Mouse (Mus musculus) CH12.LX (cell line): Measurements from ENCODE around the gene Gal3st4. TPM values are rescaled to one million over a fixed set of nuclear protein-coding genes. Genes with fewer than 3 reads are reported as not detected.
A peak's percentile ranks its signal among the peaks of the same experiment; 100 is the strongest.

Experiments
- DNase-seq: peaks from one replicate; pipeline ENCODE4 v3.0.0-alpha.2; 2013; ENCODE audit errors: extremely low read depth
- H3K27ac ChIP-seq: 2 replicates; pipeline ENCODE4 v1.5.1; 2012; ENCODE audit warnings: low read depth, mild to moderate bottlenecking, control low read depth, moderate library complexity; ENCODE audit not compliant: insufficient read depth
- H3K27me3 ChIP-seq: replicated peaks from 2 replicates; pipeline ENCODE3; 2012; ENCODE audit warnings: inconsistent platforms
- H3K36me3 ChIP-seq, 2 experiments: replicated peaks in 1 of 2; 2 replicates each; pipeline versions ENCODE3 to v1.6.1; 2012; ENCODE audit warnings: inconsistent platforms in 1 of 2, low read length in 1 of 2, mild to moderate bottlenecking in 1 of 2, mixed read lengths in 1 of 2, moderate library complexity in 1 of 2; ENCODE audit not compliant: control insufficient read depth in 1 of 2, insufficient read depth in 1 of 2
- H3K4me1 ChIP-seq, 2 experiments: 2 replicates each; pipeline ENCODE4 v1.6.1; 2012; ENCODE audit warnings: inconsistent platforms in 1 of 2, moderate library complexity in 1 of 2; ENCODE audit not compliant: insufficient read depth in 2 of 2, control insufficient read depth in 1 of 2
- H3K4me2 ChIP-seq: 2 replicates; pipeline ENCODE4 v1.6.1; 2012; ENCODE audit warnings: low read depth, mild to moderate bottlenecking, control low read depth; ENCODE audit not compliant: poor library complexity, insufficient read depth, severe bottlenecking
- H3K4me3 ChIP-seq, 3 experiments: fragments of 150-350 bp in 1 of 3; sonication (generic) in 1 of 3; replicated peaks in 1 of 3; 2 replicates each; pipeline versions ENCODE3 to v1.5.1; 2011 to 2012; ENCODE audit warnings: low read depth in 2 of 3, low read length in 2 of 3, mild to moderate bottlenecking in 2 of 3, moderate library complexity in 2 of 3, control low read depth in 1 of 3, improper control_type of control experiment in 1 of 3, inconsistent platforms in 1 of 3, mixed read lengths in 1 of 3; ENCODE audit not compliant: poor library complexity in 1 of 3
- H3K79me2 ChIP-seq: replicated peaks from 2 replicates; pipeline ENCODE4 v1.6.1; 2012; ENCODE audit warnings: mild to moderate bottlenecking, moderate library complexity; ENCODE audit not compliant: control insufficient read depth, poor library complexity, insufficient read depth, severe bottlenecking; ENCODE audit errors: extremely low read depth
- H3K9ac ChIP-seq: 2 replicates; pipeline ENCODE4 v1.6.1; 2012; ENCODE audit warnings: low read depth, mild to moderate bottlenecking, control low read depth, moderate library complexity; ENCODE audit not compliant: insufficient read depth
- H3K9me3 ChIP-seq: replicated peaks from 2 replicates; pipeline ENCODE3; 2012; ENCODE audit warnings: low read length, inconsistent platforms, mixed read lengths
- BHLHE40 ChIP-seq: IDR thresholded peaks from 2 replicates; pipeline ENCODE4 v1.6.1; 2011; ENCODE audit warnings: mild to moderate bottlenecking, low read depth, low read length, improper control_type of control experiment
- CHD1 ChIP-seq: IDR thresholded peaks from 2 replicates; pipeline ENCODE4 v1.6.1; 2012; ENCODE audit warnings: low read depth, low read length, improper control_type of control experiment, inconsistent platforms
- CTCF ChIP-seq, 2 experiments: IDR thresholded peaks in 1 of 2; conservative IDR thresholded peaks in 1 of 2; 2 replicates each; pipeline ENCODE4 v1.5.1; 2011 to 2012; ENCODE audit warnings: low read depth in 2 of 2, low read length in 2 of 2, improper control_type of control experiment in 1 of 2, inconsistent platforms in 1 of 2, mild to moderate bottlenecking in 1 of 2, moderate library complexity in 1 of 2
- ELF1 ChIP-seq: IDR thresholded peaks from 2 replicates; pipeline ENCODE4 v1.6.1; 2014; ENCODE audit warnings: low read depth, mild to moderate bottlenecking, inconsistent platforms, low read length, improper control_type of control experiment
- EP300 ChIP-seq: IDR thresholded peaks from 2 replicates; pipeline ENCODE4 v1.6.1; 2011; ENCODE audit warnings: low read length, improper control_type of control experiment
- GABPA ChIP-seq: IDR thresholded peaks from 2 replicates; pipeline ENCODE4 v1.6.1; 2012; ENCODE audit warnings: low read depth, low read length, improper control_type of control experiment, inconsistent platforms; ENCODE audit not compliant: insufficient replicate concordance
- IRF4 ChIP-seq: IDR thresholded peaks from 2 replicates; pipeline ENCODE4 v1.6.1; 2014; ENCODE audit warnings: low read depth, mild to moderate bottlenecking, inconsistent platforms, low read length, improper control_type of control experiment
- JUN ChIP-seq: IDR thresholded peaks from 2 replicates; pipeline ENCODE4 v1.6.1; 2011; ENCODE audit warnings: low read depth, mild to moderate bottlenecking, low read length, improper control_type of control experiment, moderate library complexity; ENCODE audit not compliant: insufficient read depth
- MAFK ChIP-seq: IDR thresholded peaks from 2 replicates; pipeline ENCODE4 v1.6.1; 2011; ENCODE audit warnings: low read length, improper control_type of control experiment; ENCODE audit not compliant: insufficient replicate concordance
- MAZ ChIP-seq: IDR thresholded peaks from 2 replicates; pipeline ENCODE4 v1.6.1; 2012; ENCODE audit warnings: low read depth, mild to moderate bottlenecking, inconsistent platforms, low read length, improper control_type of control experiment, moderate library complexity
- MYC ChIP-seq: IDR thresholded peaks from 2 replicates; pipeline ENCODE4 v1.6.1; 2011; ENCODE audit warnings: low read depth, mild to moderate bottlenecking, improper control_type of control experiment, low read length
- NRF1 ChIP-seq: IDR thresholded peaks from 2 replicates; pipeline ENCODE4 v1.6.1; 2014; ENCODE audit warnings: low read depth, mild to moderate bottlenecking, inconsistent platforms, low read length, improper control_type of control experiment, moderate library complexity
- PAX5 ChIP-seq: IDR thresholded peaks from 2 replicates; pipeline ENCODE4 v1.6.1; 2012; ENCODE audit warnings: low read length, inconsistent platforms, mixed read lengths
- POLR2A ChIP-seq: IDR thresholded peaks from 2 replicates; pipeline ENCODE4 v1.6.1; 2011; ENCODE audit warnings: low read depth, mild to moderate bottlenecking, improper control_type of control experiment, low read length
- POLR2AphosphoS2 ChIP-seq: IDR thresholded peaks from 2 replicates; pipeline ENCODE4 v1.6.1; 2011; ENCODE audit warnings: low read depth, low read length, improper control_type of control experiment
- RAD21 ChIP-seq: IDR thresholded peaks from 2 replicates; pipeline ENCODE4 v1.6.1; 2011; ENCODE audit warnings: low read depth, mild to moderate bottlenecking, low read length, improper control_type of control experiment, moderate library complexity
- SMC3 ChIP-seq: IDR thresholded peaks from 2 replicates; pipeline ENCODE4 v1.6.1; 2011; ENCODE audit warnings: low read depth, low read length, improper control_type of control experiment
- TBP ChIP-seq: conservative IDR thresholded peaks from 2 replicates; pipeline ENCODE4 v1.6.1; 2011; ENCODE audit warnings: low read depth, low read length, improper control_type of control experiment
- UBTF ChIP-seq: IDR thresholded peaks from 2 replicates; pipeline ENCODE4 v1.6.1; 2012; ENCODE audit warnings: low read depth, mild to moderate bottlenecking, inconsistent platforms, low read length, improper control_type of control experiment, moderate library complexity
- USF1 ChIP-seq: IDR thresholded peaks from 2 replicates; pipeline ENCODE4 v1.6.1; 2014; ENCODE audit warnings: low read depth, mild to moderate bottlenecking, inconsistent platforms, low read length, improper control_type of control experiment
- USF2 ChIP-seq: conservative IDR thresholded peaks from 2 replicates; pipeline ENCODE4 v1.6.1; 2011; ENCODE audit warnings: low read depth, low read length, improper control_type of control experiment
- ZKSCAN1 ChIP-seq: IDR thresholded peaks from 2 replicates; pipeline ENCODE4 v1.6.1; 2012; ENCODE audit warnings: low read depth, inconsistent platforms, low read length, improper control_type of control experiment, borderline replicate concordance
- ZNF384 ChIP-seq: IDR thresholded peaks from 2 replicates; pipeline ENCODE4 v1.6.1; 2012; ENCODE audit warnings: low read depth, low read length, improper control_type of control experiment, inconsistent platforms
- dilution Hi-C: fragments of 300-500 bp; cut with MboI; formaldehyde crosslinking; loops from 2 replicates; pipeline ENCODE4 v1.14.3; 2020; ENCODE audit warnings: low sequenced_read_pairs; ENCODE audit not compliant: extremely low pct_unique_long_range_greater_than_20kb, extremely low pct_ligation_motif_present
- in situ Hi-C: fragments of 300-500 bp; cut with MboI; formaldehyde crosslinking; loops from 3 replicates; pipeline ENCODE4 v1.14.3; 2019; ENCODE audit warnings: low sequenced_read_pairs, low pct_ligation_motif_present, low pct_unique_long_range_greater_than_20kb, mixed read lengths
- polyA plus RNA-seq: library from polyadenylated mRNA; unstranded; fragments of >175 nt; gene quantifications from 2 replicates; pipeline ENCODE4 v1.2.1, GENCODE M21; 2012; ENCODE audit warnings: low read depth; ENCODE audit not compliant: insufficient read length
- total RNA-seq, 2 experiments: library from RNA; depleted of rRNA; stranded (reverse); fragments of 300-350 nt in 1 of 2; fragments of >200 nt in 1 of 2; gene quantifications; 2 replicates each; pipeline ENCODE4 v1.2.3; 2012 to 2014

Gene Gal3st4
- total and polyA plus RNA-seq, 3 experiments = 0.21 TPM; not detected in 2

DNA sequence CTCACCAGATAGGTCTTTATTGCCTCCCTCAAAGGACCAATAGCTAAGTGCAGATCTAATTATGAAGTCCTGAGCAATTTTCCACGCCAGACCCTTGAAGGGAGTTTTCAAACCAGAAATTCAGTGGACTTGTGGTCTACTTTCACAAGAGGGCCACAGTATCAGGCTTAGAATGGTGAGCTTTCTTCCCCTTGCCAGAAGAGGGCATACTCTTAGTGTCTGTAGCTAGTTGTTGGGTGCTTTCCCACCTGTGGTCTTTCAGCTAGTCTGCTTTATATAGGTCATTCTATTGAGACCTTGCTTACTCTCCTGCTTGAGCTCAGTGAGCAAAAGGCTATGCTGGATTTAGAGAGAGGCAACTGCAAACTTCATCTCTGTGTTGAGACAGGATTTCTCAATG is 10.9 kb upstream of the Gal3st4 start:
- no peak overlapping the region for H3K27ac ChIP-seq
- no peaks in the 10 kb centered on the region for H3K36me3 ChIP-seq
- TF ChIP-seq SMC3 (peak; percentile 34), MAFK (no peak), CTCF (conservative IDR thresholded peaks at IDR 0.05 in 1 of 2, IDR thresholded peaks at IDR 0.05 in 1 of 2; ENCODE audit: low read depth in 2 of 2, low read length in 2 of 2) (peak; percentile 27 to 54; a peak in 3 of 4 replicates), RAD21 (peak; percentile 34), CHD1 (no peak)
- TF ChIP-seq, all 38 proteins: peak for 3
- no peak overlapping the region for H3K9ac ChIP-seq
- no peak overlapping the region for H3K4me3 ChIP-seq
- peaks cover 7% of the 10 kb centered on the region for H3K9me3 ChIP-seq
- in situ Hi-C loops (no loop called here), dilution Hi-C loops (no loop called here)
- H3K4me2 ChIP-seq = no peak overlapping the region
- peak; percentile 34 for DNase-seq
- H3K27me3 ChIP-seq = peaks cover 2% of the 10 kb centered on the region
- H3K4me1 ChIP-seq = peaks cover 0 to 5% of the 10 kb centered on the region in 2 experiments; a peak in 1 of 4 replicates
- no peaks in the 10 kb centered on the region for H3K79me2 ChIP-seq

DNA sequence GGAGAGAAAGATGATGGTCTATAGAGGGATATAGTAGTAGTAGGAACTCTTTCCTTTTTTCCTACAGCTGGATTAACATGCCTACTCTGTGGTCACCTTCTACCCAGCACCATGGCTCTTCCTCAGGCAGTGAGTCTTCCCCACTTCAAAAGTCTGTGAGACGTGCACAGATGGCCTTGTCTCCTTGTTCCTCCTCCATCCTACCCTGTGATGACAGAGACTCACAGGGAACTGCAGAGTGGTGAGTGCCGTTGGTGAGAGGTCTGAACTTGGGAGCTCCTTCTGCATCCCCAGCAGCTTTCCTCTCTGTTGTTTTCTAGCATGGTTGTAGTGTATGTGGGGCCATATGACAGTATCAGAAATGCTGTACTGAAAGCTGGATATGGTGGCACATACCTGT is 9.2 kb upstream of the Gal3st4 start:
- peaks cover 6% of the 10 kb centered on the region for H3K9me3 ChIP-seq
- DNase-seq = no peak
- no peak overlapping the region for H3K27ac ChIP-seq
- no peaks in the 10 kb centered on the region for H3K79me2 ChIP-seq
- no peak overlapping the region for H3K9ac ChIP-seq
- no peaks in the 10 kb centered on the region for H3K36me3 ChIP-seq
- TF ChIP-seq POLR2AphosphoS2 = no peak
- no peak for TF ChIP-seq MYC
- TF ChIP-seq JUN = no peak
- no peak for TF ChIP-seq ZKSCAN1
- no peak for TF ChIP-seq UBTF
- TF ChIP-seq POLR2A = no peak
- no peak for TF ChIP-seq MAZ
- no peak for TF ChIP-seq USF2
- TF ChIP-seq ELF1 = no peak
- TF ChIP-seq USF1 = no peak
- TF ChIP-seq IRF4 = no peak
- no peak for TF ChIP-seq TBP
- TF ChIP-seq PAX5 = no peak
- no peak for TF ChIP-seq NRF1
- no peak for TF ChIP-seq EP300
- TF ChIP-seq BHLHE40 = no peak
- no peak for TF ChIP-seq GABPA
- no peak for TF ChIP-seq ZNF384
- no peak overlapping the region for H3K4me2 ChIP-seq
- in situ Hi-C loops (no loop called here), dilution Hi-C loops (no loop called here)
- peaks cover 0 to 5% of the 10 kb centered on the region in 2 experiments; a peak in 1 of 4 replicates for H3K4me1 ChIP-seq
- no peak overlapping the region for H3K4me3 ChIP-seq
- H3K27me3 ChIP-seq = peaks cover 8% of the 10 kb centered on the region
